Mouse (Mus musculus) kidney, postnatal 0 days (tissue): ENCODE data around the gene Tubb4b. TPM values are rescaled to one million over a fixed set of nuclear protein-coding genes. Genes with fewer than 3 reads are reported as not detected.

Experiments used
- ATAC-seq: fragments of 200-750 bp; cut with Nextera tagmentation; replicated peaks from 2 replicates; pipeline ENCODE4 v1.8.0; 2017; ENCODE audit warnings: low read depth, moderate number of reproducible peaks, moderate TSS enrichment, moderate library complexity; ENCODE audit not compliant: low FRiP score
- DNase-seq: peaks from one replicate; pipeline ENCODE4 v3.0.0-alpha.2; 2016; ENCODE audit warnings: low spot score
- H3K27ac ChIP-seq: fragments of 300-500 bp; sonication (generic); 2 replicates; pipeline ENCODE4 v1.5.1; 2014; ENCODE audit warnings: mild to moderate bottlenecking
- H3K27me3 ChIP-seq: fragments of 300-500 bp; sonication (generic); 2 replicates; pipeline ENCODE4 v1.6.1; 2014; ENCODE audit warnings: low read length, mixed read lengths; ENCODE audit not compliant: insufficient read depth
- H3K36me3 ChIP-seq: fragments of 300-500 bp; sonication (generic); 2 replicates; pipeline ENCODE4 v1.6.1; 2014; ENCODE audit warnings: low read length, mixed read lengths; ENCODE audit not compliant: insufficient read depth
- H3K4me1 ChIP-seq: fragments of 300-500 bp; sonication (generic); replicated peaks from 2 replicates; pipeline ENCODE4 v1.6.1; 2014; ENCODE audit warnings: antibody characterized with exemption, low read length, mixed read lengths; ENCODE audit not compliant: insufficient read depth
- H3K4me2 ChIP-seq: fragments of 300-500 bp; sonication (generic); 2 replicates; pipeline ENCODE4 v1.6.1; 2014; ENCODE audit warnings: mild to moderate bottlenecking, low read length, moderate library complexity, mixed read lengths
- H3K4me3 ChIP-seq: fragments of 300-500 bp; sonication (generic); replicated peaks from 2 replicates; pipeline ENCODE4 v1.5.1; 2014; ENCODE audit warnings: low read depth, low read length
- H3K9ac ChIP-seq: fragments of 300-500 bp; sonication (generic); 2 replicates; pipeline ENCODE4 v1.6.1; 2014; ENCODE audit warnings: low read depth, low read length
- H3K9me3 ChIP-seq: fragments of 300-500 bp; sonication (generic); replicated peaks from 2 replicates; pipeline ENCODE4 v1.6.1; 2016; ENCODE audit warnings: low read length, inconsistent platforms, mixed read lengths
- CTCF ChIP-seq: IDR thresholded peaks from 2 replicates; pipeline ENCODE4 v1.5.1; 2016; ENCODE audit warnings: antibody characterized with exemption, low read depth, mild to moderate bottlenecking, moderate library complexity
- WGBS: fragments of 180-500 bp; shearing (Covaris S2); extraction: QIAGEN DNeasy Blood & Tissue Kit; methylation state at CpG from one replicate; pipeline ENCODE4 v1.1.7; 2014; 5-methylcytosine and 5-hydroxymethylcytosine counted together
- polyA plus RNA-seq: library from polyadenylated mRNA; unstranded; fragments of >200 nt; fragmentation: Nextera tagmentation; extraction: Ambion mirVana; gene quantifications from 2 replicates; pipeline ENCODE4 v1.2.1, GENCODE M21; 2015

Tubb4b gene
- polyA plus RNA-seq, 1 experiment from 2014 or later: 339 TPM

- H3K4me2 ChIP-seq: peak overlapping the region; percentile 4; the same call in 1 of the 2 replicates
- no peaks in the 10 kb centered on the region for H3K36me3 ChIP-seq
- H3K4me1 ChIP-seq: peaks cover 32% of the 10 kb centered on the region
- no peak for TF ChIP-seq CTCF
- peak; percentile 27; the same call in 1 of the 2 replicates for ATAC-seq
- H3K4me3 ChIP-seq: no peak overlapping the region
- no peaks in the 10 kb centered on the region for H3K9me3 ChIP-seq
- 2% methylated on average over 6 of the region's 6 CpGs for WGBS
- no peak overlapping the region for H3K9ac ChIP-seq
- DNase-seq: peak; percentile 79
- H3K27me3 ChIP-seq: no peaks in the 10 kb centered on the region
- H3K27ac ChIP-seq: peak overlapping the region; percentile 68
Measured at GRCm38 (mm10) chr2:25177685-25178084, 46.8 kb downstream of the Tubb4b start.

GRCm38 (mm10) chr2:25177076-25177475 is 47.4 kb downstream of the Tubb4b start:
- Histone ChIP-seq H3K27me3 (no peaks in the 10 kb centered on the region), H3K9me3 (no peaks in the 10 kb centered on the region), H3K27ac (peak overlapping the region; percentile 68), H3K9ac (no peak overlapping the region), H3K4me2 (peak overlapping the region; percentile 4; the same call in 1 of the 2 replicates), H3K4me1 (peaks cover 32% of the 10 kb centered on the region), H3K4me3 (no peak overlapping the region), H3K36me3 (no peaks in the 10 kb centered on the region)
- WGBS: 16% methylated on average over 4 of the region's 4 CpGs
- peak; percentile 21 for DNase-seq
- no peak for ATAC-seq
- TF ChIP-seq CTCF: no peak

GRCm38 (mm10) chr2:25176573-25176972 is 47.9 kb downstream of the Tubb4b start:
- Histone ChIP-seq H3K4me1 (peaks cover 32% of the 10 kb centered on the region), H3K27ac (peak overlapping the region; percentile 68), H3K4me2 (peak overlapping the region; percentile 4; the same call in 1 of the 2 replicates), H3K4me3 (no peak overlapping the region), H3K36me3 (no peaks in the 10 kb centered on the region), H3K27me3 (no peaks in the 10 kb centered on the region), H3K9me3 (no peaks in the 10 kb centered on the region), H3K9ac (no peak overlapping the region)
- DNase-seq (peak; percentile 34), ATAC-seq (no peak)
- no peak for TF ChIP-seq CTCF
- WGBS: 38% methylated on average over 6 of the region's 6 CpGs

GRCm38 (mm10) chr2:25175690-25176078 is 48.8 kb downstream of the Tubb4b start:
- no peak for TF ChIP-seq CTCF
- peak overlapping the region; percentile 27; the same call in 1 of the 2 replicates for H3K27ac ChIP-seq
- ATAC-seq (no peak), DNase-seq (no peak)
- H3K4me3 ChIP-seq: no peak overlapping the region
- H3K4me2 ChIP-seq: no peak overlapping the region
- no peaks in the 10 kb centered on the region for H3K9me3 ChIP-seq
- WGBS: 84% methylated on average over 4 of the region's 4 CpGs
- H3K36me3 ChIP-seq: no peaks in the 10 kb centered on the region
- no peaks in the 10 kb centered on the region for H3K27me3 ChIP-seq
- H3K4me1 ChIP-seq: peaks cover 32% of the 10 kb centered on the region
- H3K9ac ChIP-seq: no peak overlapping the region

- Histone ChIP-seq H3K9ac (no peak overlapping the region), H3K27ac (peak overlapping the region; percentile 27; the same call in 1 of the 2 replicates), H3K36me3 (no peaks in the 10 kb centered on the region), H3K9me3 (no peaks in the 10 kb centered on the region), H3K27me3 (no peaks in the 10 kb centered on the region), H3K4me2 (no peak overlapping the region), H3K4me3 (no peak overlapping the region), H3K4me1 (peaks cover 37% of the 10 kb centered on the region)
- ATAC-seq: no peak
- 51% methylated on average over 7 of the region's 7 CpGs for WGBS
- no peak for DNase-seq
- TF ChIP-seq CTCF: no peak
Measured at GRCm38 (mm10) chr2:25174866-25175689, 49.4 kb downstream of the Tubb4b start.

GRCm38 (mm10) chr2:25173821-25174220 is 50.7 kb downstream of the Tubb4b start:
- Histone ChIP-seq H3K27ac (no peak overlapping the region), H3K36me3 (no peaks in the 10 kb centered on the region), H3K4me2 (no peak overlapping the region), H3K4me3 (no peak overlapping the region), H3K9ac (no peak overlapping the region), H3K27me3 (no peaks in the 10 kb centered on the region), H3K9me3 (no peaks in the 10 kb centered on the region), H3K4me1 (peaks cover 46% of the 10 kb centered on the region)
- ATAC-seq (no peak), DNase-seq (no peak)
- WGBS: 90% methylated on average over 4 of the region's 4 CpGs
- no peak for TF ChIP-seq CTCF
